Mouse (Mus musculus): ENCODE measurements around the gene Rprd2. TPM values are rescaled to one million over a fixed set of nuclear protein-coding genes. Genes with fewer than 3 reads are reported as not detected.
"Not testable (repeated sequence)": the region's sequence is repeated elsewhere in the genome, so short reads cannot be mapped to it uniquely, and the experiment has no call there.

Gene Rprd2
- polyA plus RNA-seq, 1 experiment from 2014 or later: 23.5 TPM

GRCm38 (mm10) chr3:95860323-95860722 is 41.7 kb upstream of the Rprd2 start:
- peaks cover 2% of the 10 kb centered on the region; the same call in 1 of the 2 replicates for H3K36me3 ChIP-seq (ENCODE audit: control insufficient read depth, insufficient read depth, low read length)
- no peak overlapping the region for H3K4me2 ChIP-seq (ENCODE audit: low read depth, severe bottlenecking)
- H3K27ac ChIP-seq (replicated peaks; ENCODE audit: low read depth, low read length): no peak overlapping the region
- no peak for ATAC-seq (ENCODE audit: insufficient number of reproducible peaks, low FRiP score, low TSS enrichment, low read depth)
- WGBS: 81% methylated on average over 3 of the region's 3 CpGs
- H3K27me3 ChIP-seq (ENCODE audit: control insufficient read depth, insufficient read depth, low read length): no peaks in the 10 kb centered on the region
- no peak overlapping the region for H3K9ac ChIP-seq (ENCODE audit: low read length)
- H3K4me3 ChIP-seq (ENCODE audit: low read depth, low read length): no peak overlapping the region
- no peak for DNase-seq (ENCODE audit: low spot score)
- no peaks in the 10 kb centered on the region for H3K9me3 ChIP-seq (ENCODE audit: control insufficient read depth, low read length)
- H3K4me1 ChIP-seq (ENCODE audit: control insufficient read depth, insufficient read depth, low read length): no peaks in the 10 kb centered on the region

GRCm38 (mm10) chr3:95858278-95858677 is 39.6 kb upstream of the Rprd2 start:
- not testable (repeated sequence) for H3K9ac ChIP-seq (ENCODE audit: low read length); DNase-seq (ENCODE audit: low spot score); H3K9me3 ChIP-seq (ENCODE audit: control insufficient read depth, low read length); H3K4me2 ChIP-seq (ENCODE audit: low read depth, severe bottlenecking); ATAC-seq (ENCODE audit: insufficient number of reproducible peaks, low FRiP score, low TSS enrichment, low read depth); H3K36me3 ChIP-seq (ENCODE audit: control insufficient read depth, insufficient read depth, low read length); H3K27me3 ChIP-seq (ENCODE audit: control insufficient read depth, insufficient read depth, low read length); H3K4me1 ChIP-seq (ENCODE audit: control insufficient read depth, insufficient read depth, low read length); H3K27ac ChIP-seq (replicated peaks; ENCODE audit: low read depth, low read length); H3K4me3 ChIP-seq (ENCODE audit: low read depth, low read length)
- WGBS: 81% methylated on average over 3 of the region's 3 CpGs

- H3K36me3 ChIP-seq (ENCODE audit: control insufficient read depth, insufficient read depth, low read length); H3K27ac ChIP-seq (replicated peaks; ENCODE audit: low read depth, low read length); H3K4me2 ChIP-seq (ENCODE audit: low read depth, severe bottlenecking); ATAC-seq (ENCODE audit: insufficient number of reproducible peaks, low FRiP score, low TSS enrichment, low read depth); H3K4me1 ChIP-seq (ENCODE audit: control insufficient read depth, insufficient read depth, low read length); DNase-seq (ENCODE audit: low spot score); H3K9me3 ChIP-seq (ENCODE audit: control insufficient read depth, low read length); H3K4me3 ChIP-seq (ENCODE audit: low read depth, low read length); H3K27me3 ChIP-seq (ENCODE audit: control insufficient read depth, insufficient read depth, low read length); H3K9ac ChIP-seq (ENCODE audit: low read length): not testable (repeated sequence)
- 92% methylated on average over 1 of the region's 1 CpGs for WGBS
Measured at GRCm38 (mm10) chr3:95857050-95857449, 38.4 kb upstream of the Rprd2 start.

- Histone ChIP-seq H3K36me3 (ENCODE audit: control insufficient read depth, insufficient read depth, low read length) (peaks cover 14% of the 10 kb centered on the region), H3K27ac (replicated peaks; ENCODE audit: low read depth, low read length) (peak overlapping the region; percentile 69; the same call in 1 of the 2 replicates), H3K4me1 (ENCODE audit: control insufficient read depth, insufficient read depth, low read length) (peaks cover 3% of the 10 kb centered on the region; the same call in 1 of the 2 replicates), H3K4me2 (ENCODE audit: low read depth, severe bottlenecking) (peak overlapping the region; percentile 68), H3K27me3 (ENCODE audit: control insufficient read depth, insufficient read depth, low read length) (no peaks in the 10 kb centered on the region), H3K9ac (ENCODE audit: low read length) (peak overlapping the region; percentile 86), H3K4me3 (ENCODE audit: low read depth, low read length) (peak overlapping the region; percentile 89), H3K9me3 (ENCODE audit: control insufficient read depth, low read length) (no peaks in the 10 kb centered on the region)
- DNase-seq (ENCODE audit: low spot score) (no peak), ATAC-seq (ENCODE audit: insufficient number of reproducible peaks, low FRiP score, low TSS enrichment, low read depth) (no peak)
- WGBS: 24% methylated on average over 7 of the region's 7 CpGs
Measured at GRCm38 (mm10) chr3:95856115-95856514, 37.5 kb upstream of the Rprd2 start.

- DNase-seq (ENCODE audit: low spot score): peak; percentile 94
- peak within 1 kb of the TSS; percentile 86 for H3K9ac ChIP-seq (ENCODE audit: low read length)
- WGBS: under 1% methylated on average over 56 of the region's 56 CpGs
Measured at GRCm38 (mm10) chr3:95855502-95856089, 36.9 kb upstream of the Rprd2 start, which contains the start of gene Prpf3. Prpf3 (minus strand) TSS chr3:95855885.

GRCm38 (mm10) chr3:95851317-95851716 is 32.7 kb upstream of the Rprd2 start:
- 94% methylated on average over 8 of the region's 8 CpGs for WGBS
- H3K36me3 ChIP-seq (ENCODE audit: control insufficient read depth, insufficient read depth, low read length): peaks cover 28% of the 10 kb centered on the region
- H3K4me1 ChIP-seq (ENCODE audit: control insufficient read depth, insufficient read depth, low read length): peaks cover 3% of the 10 kb centered on the region; the same call in 1 of the 2 replicates
- no peak overlapping the region for H3K4me2 ChIP-seq (ENCODE audit: low read depth, severe bottlenecking)
- H3K27ac ChIP-seq (replicated peaks; ENCODE audit: low read depth, low read length): no peak overlapping the region
- H3K4me3 ChIP-seq (ENCODE audit: low read depth, low read length): no peak overlapping the region
- no peaks in the 10 kb centered on the region for H3K27me3 ChIP-seq (ENCODE audit: control insufficient read depth, insufficient read depth, low read length)
- no peaks in the 10 kb centered on the region for H3K9me3 ChIP-seq (ENCODE audit: control insufficient read depth, low read length)
- ATAC-seq (ENCODE audit: insufficient number of reproducible peaks, low FRiP score, low TSS enrichment, low read depth) (no peak), DNase-seq (ENCODE audit: low spot score) (no peak)
- no peak overlapping the region for H3K9ac ChIP-seq (ENCODE audit: low read length)

More at GRCm38 (mm10) chr3:95855502-95856089, 36.9 kb upstream of the Rprd2 start, which contains the start of gene Prpf3:
- ATAC-seq (ENCODE audit: insufficient number of reproducible peaks, low FRiP score, low TSS enrichment, low read depth): peak; percentile 94
- Histone ChIP-seq H3K27me3 (ENCODE audit: control insufficient read depth, insufficient read depth, low read length) (no peaks in the 10 kb centered on the region), H3K27ac (replicated peaks; ENCODE audit: low read depth, low read length) (peak within 1 kb of the TSS; percentile 69), H3K4me3 (ENCODE audit: low read depth, low read length) (peak within 1 kb of the TSS; percentile 89), H3K4me2 (ENCODE audit: low read depth, severe bottlenecking) (peak within 1 kb of the TSS; percentile 68), H3K36me3 (ENCODE audit: control insufficient read depth, insufficient read depth, low read length) (peaks cover 17% of the 10 kb centered on the region), H3K9me3 (ENCODE audit: control insufficient read depth, low read length) (no peaks in the 10 kb centered on the region), H3K4me1 (ENCODE audit: control insufficient read depth, insufficient read depth, low read length) (peaks cover 3% of the 10 kb centered on the region; the same call in 1 of the 2 replicates)

- no peak overlapping the region for H3K4me3 ChIP-seq (ENCODE audit: low read depth, low read length)
- no peak overlapping the region for H3K27ac ChIP-seq (replicated peaks; ENCODE audit: low read depth, low read length)
- peaks cover 3% of the 10 kb centered on the region; the same call in 1 of the 2 replicates for H3K4me1 ChIP-seq (ENCODE audit: control insufficient read depth, insufficient read depth, low read length)
- H3K9me3 ChIP-seq (ENCODE audit: control insufficient read depth, low read length): no peaks in the 10 kb centered on the region
- DNase-seq (ENCODE audit: low spot score) (no peak), ATAC-seq (ENCODE audit: insufficient number of reproducible peaks, low FRiP score, low TSS enrichment, low read depth) (no peak)
- no peaks in the 10 kb centered on the region for H3K27me3 ChIP-seq (ENCODE audit: control insufficient read depth, insufficient read depth, low read length)
- no peak overlapping the region for H3K4me2 ChIP-seq (ENCODE audit: low read depth, severe bottlenecking)
- no peak overlapping the region for H3K9ac ChIP-seq (ENCODE audit: low read length)
- 88% methylated on average over 4 of the region's 4 CpGs for WGBS
- H3K36me3 ChIP-seq (ENCODE audit: control insufficient read depth, insufficient read depth, low read length): peaks cover 33% of the 10 kb centered on the region
Measured at GRCm38 (mm10) chr3:95850611-95851010, 31.9 kb upstream of the Rprd2 start.

- WGBS: 89% methylated on average over 3 of the region's 3 CpGs
- Histone ChIP-seq H3K27me3 (ENCODE audit: control insufficient read depth, insufficient read depth, low read length) (no peaks in the 10 kb centered on the region), H3K4me1 (ENCODE audit: control insufficient read depth, insufficient read depth, low read length) (no peaks in the 10 kb centered on the region), H3K36me3 (ENCODE audit: control insufficient read depth, insufficient read depth, low read length) (peaks cover 31% of the 10 kb centered on the region), H3K27ac (replicated peaks; ENCODE audit: low read depth, low read length) (no peak overlapping the region), H3K9ac (ENCODE audit: low read length) (no peak overlapping the region), H3K4me2 (ENCODE audit: low read depth, severe bottlenecking) (no peak overlapping the region), H3K4me3 (ENCODE audit: low read depth, low read length) (no peak overlapping the region), H3K9me3 (ENCODE audit: control insufficient read depth, low read length) (no peaks in the 10 kb centered on the region)
- no peak for DNase-seq (ENCODE audit: low spot score)
- ATAC-seq (ENCODE audit: insufficient number of reproducible peaks, low FRiP score, low TSS enrichment, low read depth): no peak
Measured at GRCm38 (mm10) chr3:95842503-95843214, 24.0 kb upstream of the Rprd2 start.
